Mouse (Mus musculus): ENCODE measurements at regions not wholly inside any gene's neighbourhood (a gene's known extent, or its start where the extent isn't known, plus 50 kb on each side); places are given as distances from the start of the nearest gene placed in this dataset.

GRCm38 (mm10) chr2:133724310-133724709 lies 172.4 kb downstream of the Bmp2 start:
- no peak for ATAC-seq (ENCODE audit: extremely low read depth, insufficient number of reproducible peaks, low FRiP score, poor library complexity, severe bottlenecking)
- Histone ChIP-seq H3K4me3 (ENCODE audit: low read depth, low read length) (no peak overlapping the region), H3K9me3 (replicated peaks) (peaks cover 31% of the 10 kb centered on the region), H3K4me1 (ENCODE audit: insufficient read depth, low read depth, low read length) (no peaks in the 10 kb centered on the region), H3K27me3 (ENCODE audit: insufficient read depth, low read length) (no peaks in the 10 kb centered on the region), H3K36me3 (replicated peaks) (no peaks in the 10 kb centered on the region)
- TF ChIP-seq GATA2 (IDR thresholded peaks at IDR 0.05; ENCODE audit: borderline replicate concordance, low read depth, low read length) (no peak), GATA1 (IDR thresholded peaks at IDR 0.05; ENCODE audit: borderline replicate concordance, low read length) (no peak), CTCF (IDR thresholded peaks at IDR 0.05; ENCODE audit: low read depth, low read length) (no peak), POLR2AphosphoS5 (IDR thresholded peaks at IDR 0.05; ENCODE audit: insufficient replicate concordance, low read depth, low read length) (no peak), TAL1 (conservative IDR thresholded peaks at IDR 0.05; ENCODE audit: low read depth, low read length) (no peak)
- DNase-seq (ENCODE audit: low spot score) = no peak

GRCm38 (mm10) chr2:133724757-133725156 lies 172.8 kb downstream of the Bmp2 start:
- TF ChIP-seq GATA1 (IDR thresholded peaks at IDR 0.05; ENCODE audit: borderline replicate concordance, low read length) = no peak
- TF ChIP-seq TAL1 (conservative IDR thresholded peaks at IDR 0.05; ENCODE audit: low read depth, low read length) = no peak
- no peak for TF ChIP-seq POLR2AphosphoS5 (IDR thresholded peaks at IDR 0.05; ENCODE audit: insufficient replicate concordance, low read depth, low read length)
- TF ChIP-seq GATA2 (IDR thresholded peaks at IDR 0.05; ENCODE audit: borderline replicate concordance, low read depth, low read length) = no peak
- H3K27me3 ChIP-seq (ENCODE audit: insufficient read depth, low read length) = no peaks in the 10 kb centered on the region
- H3K36me3 ChIP-seq (replicated peaks) = no peaks in the 10 kb centered on the region
- H3K4me1 ChIP-seq (ENCODE audit: insufficient read depth, low read depth, low read length) = no peaks in the 10 kb centered on the region
- ATAC-seq (ENCODE audit: extremely low read depth, insufficient number of reproducible peaks, low FRiP score, poor library complexity, severe bottlenecking) = no peak
- peaks cover 29% of the 10 kb centered on the region for H3K9me3 ChIP-seq (replicated peaks)
- no peak overlapping the region for H3K4me3 ChIP-seq (ENCODE audit: low read depth, low read length)
- DNase-seq (ENCODE audit: low spot score) = no peak

GRCm38 (mm10) chr2:133734469-133735225 lies 182.7 kb downstream of the Bmp2 start:
- DNase-seq (ENCODE audit: low spot score) = no peak
- no peak for TF ChIP-seq GATA2 (IDR thresholded peaks at IDR 0.05; ENCODE audit: borderline replicate concordance, low read depth, low read length)
- no peak for TF ChIP-seq GATA1 (IDR thresholded peaks at IDR 0.05; ENCODE audit: borderline replicate concordance, low read length)
- TF ChIP-seq CTCF (IDR thresholded peaks at IDR 0.05; ENCODE audit: low read depth, low read length) = no peak
- TF ChIP-seq TAL1 (conservative IDR thresholded peaks at IDR 0.05; ENCODE audit: low read depth, low read length) = no peak
- TF ChIP-seq POLR2AphosphoS5 (IDR thresholded peaks at IDR 0.05; ENCODE audit: insufficient replicate concordance, low read depth, low read length) = no peak

DNA sequence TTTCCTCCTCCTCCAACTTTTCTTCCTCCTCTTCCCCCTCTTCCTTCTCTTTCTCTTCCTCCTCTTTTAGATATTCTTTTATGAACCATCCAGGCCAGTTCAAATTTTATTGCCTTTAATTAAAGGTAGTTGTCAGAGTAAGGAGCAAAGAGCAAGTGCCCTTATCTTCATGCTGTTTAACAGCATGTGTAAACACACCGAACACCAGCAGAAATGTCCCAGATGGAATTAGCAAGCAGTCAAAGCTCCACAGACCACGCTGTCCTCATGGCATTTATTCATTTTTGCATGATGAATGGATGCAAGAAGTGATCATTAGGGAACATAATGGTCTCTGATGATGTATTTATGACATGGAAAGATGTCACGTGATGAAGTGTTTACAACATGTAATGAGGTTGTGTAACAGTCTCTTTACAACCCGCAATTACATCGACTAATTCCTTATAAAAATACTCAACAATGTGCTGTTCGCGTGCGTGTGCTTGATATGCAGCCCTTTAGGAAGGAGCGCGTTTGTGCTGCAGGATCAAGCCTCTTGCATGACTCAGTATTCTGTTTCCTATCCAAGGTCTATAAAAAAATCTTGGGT lies 187.0 kb downstream of the Bmp2 start:
- DNase-seq (ENCODE audit: low spot score) = no peak
- no peak for ATAC-seq (ENCODE audit: extremely low read depth, insufficient number of reproducible peaks, low FRiP score, poor library complexity, severe bottlenecking)
- H3K36me3 ChIP-seq (replicated peaks) = no peaks in the 10 kb centered on the region
- no peaks in the 10 kb centered on the region for H3K4me1 ChIP-seq (ENCODE audit: insufficient read depth, low read depth, low read length)
- H3K4me3 ChIP-seq (ENCODE audit: low read depth, low read length) = no peak overlapping the region
- TF ChIP-seq GATA2 (IDR thresholded peaks at IDR 0.05; ENCODE audit: borderline replicate concordance, low read depth, low read length) (no peak), TAL1 (conservative IDR thresholded peaks at IDR 0.05; ENCODE audit: low read depth, low read length) (no peak), POLR2AphosphoS5 (IDR thresholded peaks at IDR 0.05; ENCODE audit: insufficient replicate concordance, low read depth, low read length) (no peak), GATA1 (IDR thresholded peaks at IDR 0.05; ENCODE audit: borderline replicate concordance, low read length) (no peak), CTCF (IDR thresholded peaks at IDR 0.05; ENCODE audit: low read depth, low read length) (no peak)
- peaks cover 11% of the 10 kb centered on the region; the same call in 1 of the 2 replicates for H3K9me3 ChIP-seq (replicated peaks)
- H3K27me3 ChIP-seq (ENCODE audit: insufficient read depth, low read length) = no peaks in the 10 kb centered on the region

More at GRCm38 (mm10) chr2:133734469-133735225, 182.7 kb downstream of the Bmp2 start:
- H3K27me3 ChIP-seq (ENCODE audit: insufficient read depth, low read length) = no peaks in the 10 kb centered on the region
- H3K4me3 ChIP-seq (ENCODE audit: low read depth, low read length) = no peak overlapping the region
- no peaks in the 10 kb centered on the region for H3K4me1 ChIP-seq (ENCODE audit: insufficient read depth, low read depth, low read length)
- peaks cover 9% of the 10 kb centered on the region for H3K9me3 ChIP-seq (replicated peaks)
- H3K36me3 ChIP-seq (replicated peaks) = no peaks in the 10 kb centered on the region
- ATAC-seq (ENCODE audit: extremely low read depth, insufficient number of reproducible peaks, low FRiP score, poor library complexity, severe bottlenecking) = no peak

GRCm38 (mm10) chr2:133748493-133748892 lies 196.5 kb downstream of the Bmp2 start:
- no peak overlapping the region for H3K4me3 ChIP-seq (ENCODE audit: low read depth, low read length)
- TF ChIP-seq CTCF (IDR thresholded peaks at IDR 0.05; ENCODE audit: low read depth, low read length) (no peak), GATA2 (IDR thresholded peaks at IDR 0.05; ENCODE audit: borderline replicate concordance, low read depth, low read length) (no peak), POLR2AphosphoS5 (IDR thresholded peaks at IDR 0.05; ENCODE audit: insufficient replicate concordance, low read depth, low read length) (no peak), GATA1 (IDR thresholded peaks at IDR 0.05; ENCODE audit: borderline replicate concordance, low read length) (no peak), TAL1 (conservative IDR thresholded peaks at IDR 0.05; ENCODE audit: low read depth, low read length) (no peak)
- H3K36me3 ChIP-seq (replicated peaks) = no peaks in the 10 kb centered on the region
- DNase-seq (ENCODE audit: low spot score) = no peak
- H3K4me1 ChIP-seq (ENCODE audit: insufficient read depth, low read depth, low read length) = no peaks in the 10 kb centered on the region
- H3K27me3 ChIP-seq (ENCODE audit: insufficient read depth, low read length) = no peaks in the 10 kb centered on the region
- no peaks in the 10 kb centered on the region for H3K9me3 ChIP-seq (replicated peaks)
- ATAC-seq (ENCODE audit: extremely low read depth, insufficient number of reproducible peaks, low FRiP score, poor library complexity, severe bottlenecking) = no peak

GRCm38 (mm10) chr2:133749846-133750637 lies 198.1 kb downstream of the Bmp2 start:
- H3K4me1 ChIP-seq (ENCODE audit: insufficient read depth, low read depth, low read length) = no peaks in the 10 kb centered on the region
- 0 out of 2 replicates have a peak, but pooled peaks cover 2% of the 10 kb centered on the region for H3K9me3 ChIP-seq (replicated peaks)
- H3K36me3 ChIP-seq (replicated peaks) = no peaks in the 10 kb centered on the region
- TF ChIP-seq TAL1 (conservative IDR thresholded peaks at IDR 0.05; ENCODE audit: low read depth, low read length) (no peak), GATA1 (IDR thresholded peaks at IDR 0.05; ENCODE audit: borderline replicate concordance, low read length) (no peak), CTCF (IDR thresholded peaks at IDR 0.05; ENCODE audit: low read depth, low read length) (no peak), POLR2AphosphoS5 (IDR thresholded peaks at IDR 0.05; ENCODE audit: insufficient replicate concordance, low read depth, low read length) (no peak), GATA2 (IDR thresholded peaks at IDR 0.05; ENCODE audit: borderline replicate concordance, low read depth, low read length) (no peak)
- no peaks in the 10 kb centered on the region for H3K27me3 ChIP-seq (ENCODE audit: insufficient read depth, low read length)
- H3K4me3 ChIP-seq (ENCODE audit: low read depth, low read length) = no peak overlapping the region
- DNase-seq (ENCODE audit: low spot score) = no peak
- ATAC-seq (ENCODE audit: extremely low read depth, insufficient number of reproducible peaks, low FRiP score, poor library complexity, severe bottlenecking) = no peak
